Mouse (Mus musculus): ENCODE measurements at regions not wholly inside any gene's neighbourhood (a gene's known extent, or its start where the extent isn't known, plus 50 kb on each side); places are given as distances from the start of the nearest gene placed in this dataset.

DNA sequence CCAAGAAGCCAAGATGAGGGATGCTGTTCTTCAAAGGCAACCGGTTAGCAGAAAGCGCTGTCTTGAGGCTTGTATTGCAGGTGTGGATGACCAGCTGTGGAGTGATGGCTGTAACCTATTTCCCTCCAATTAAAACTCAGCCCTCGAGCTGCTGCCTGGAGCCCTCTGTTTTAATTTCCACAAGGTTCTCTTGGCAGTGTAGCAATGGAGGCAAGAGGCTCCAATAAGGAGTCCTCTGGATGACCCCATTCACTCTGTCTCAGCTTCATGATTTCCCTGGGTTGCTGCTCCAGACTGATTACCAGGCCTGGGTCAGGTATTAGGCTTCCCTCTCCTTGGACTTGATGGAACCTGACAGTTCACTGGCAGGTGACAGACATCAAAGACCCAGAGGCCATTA, 548.5 kb downstream of the Psat1 start:
- no peak for TF ChIP-seq CTCF (IDR thresholded peaks at IDR 0.05)
- Histone ChIP-seq H3K27me3 (ENCODE audit: insufficient read depth, low read length) (no peaks in the 10 kb centered on the region), H3K4me2 (ENCODE audit: low read depth, low read length, poor library complexity, severe bottlenecking) (no peak overlapping the region), H3K9ac (replicated peaks; ENCODE audit: low read length, poor library complexity, severe bottlenecking) (no peak overlapping the region), H3K9me3 (ENCODE audit: low read length) (no peaks in the 10 kb centered on the region), H3K4me3 (ENCODE audit: low read depth, low read length) (no peak overlapping the region), H3K27ac (ENCODE audit: low read depth, low read length) (no peak overlapping the region), H3K36me3 (ENCODE audit: insufficient read depth, low read length) (no peaks in the 10 kb centered on the region), H3K4me1 (ENCODE audit: insufficient read depth, low read length) (no peaks in the 10 kb centered on the region)
- ATAC-seq (ENCODE audit: low FRiP score), result no peak
- no peak for DNase-seq (ENCODE audit: low spot score)
- WGBS, result 86% methylated on average over 3 of the region's 3 CpGs

DNA sequence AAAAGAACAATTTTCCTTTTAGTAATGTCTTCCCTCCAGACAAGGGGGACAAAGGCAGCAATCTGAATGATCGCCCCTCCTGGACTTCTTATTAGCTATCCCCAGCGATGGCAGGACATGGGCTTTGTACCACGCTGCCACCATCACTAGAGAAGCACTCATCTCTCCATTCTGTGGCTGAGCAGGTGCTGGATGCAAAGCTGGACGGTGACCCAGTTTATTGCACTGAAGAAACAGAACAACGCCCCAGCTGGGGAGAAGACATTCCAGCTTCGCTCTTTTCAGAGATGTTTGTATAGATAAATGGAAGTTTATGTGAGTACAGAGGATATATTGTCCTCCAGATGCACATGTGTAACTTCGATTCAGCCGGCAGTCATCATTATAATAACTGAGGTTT, 575.5 kb downstream of the Psat1 start:
- Histone ChIP-seq H3K27me3 (ENCODE audit: insufficient read depth, low read length) (no peaks in the 10 kb centered on the region), H3K9ac (replicated peaks; ENCODE audit: low read length, poor library complexity, severe bottlenecking) (no peak overlapping the region), H3K27ac (ENCODE audit: low read depth, low read length) (no peak overlapping the region), H3K36me3 (ENCODE audit: insufficient read depth, low read length) (no peaks in the 10 kb centered on the region), H3K4me1 (ENCODE audit: insufficient read depth, low read length) (no peaks in the 10 kb centered on the region), H3K4me2 (ENCODE audit: low read depth, low read length, poor library complexity, severe bottlenecking) (no peak overlapping the region), H3K4me3 (ENCODE audit: low read depth, low read length) (no peak overlapping the region), H3K9me3 (ENCODE audit: low read length) (no peaks in the 10 kb centered on the region)
- ATAC-seq (ENCODE audit: low FRiP score), result no peak
- peak; percentile 27 for DNase-seq (ENCODE audit: low spot score)
- WGBS, result 68% methylated on average over 8 of the region's 8 CpGs
- TF ChIP-seq CTCF (IDR thresholded peaks at IDR 0.05), result no peak

DNA sequence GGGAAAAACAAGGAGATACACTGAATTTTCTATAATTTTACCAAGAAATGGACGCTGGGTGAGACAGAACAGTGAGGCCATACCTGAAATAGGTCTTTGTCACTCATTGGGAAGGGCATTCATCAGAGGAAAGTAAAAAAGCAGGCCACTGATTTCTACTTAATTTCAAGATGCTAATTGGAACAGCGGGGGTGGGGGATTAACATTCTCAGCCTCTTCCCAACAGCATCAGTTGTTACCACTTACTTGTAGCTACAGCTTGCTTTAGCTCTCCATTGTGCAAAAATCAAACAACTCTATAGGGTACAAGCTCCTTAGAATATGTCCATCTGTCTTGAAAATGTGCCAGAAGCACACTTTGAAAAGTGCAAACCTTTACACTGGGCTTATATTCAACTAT, 580.2 kb downstream of the Psat1 start:
- no peak overlapping the region for H3K9ac ChIP-seq (replicated peaks; ENCODE audit: low read length, poor library complexity, severe bottlenecking)
- no peaks in the 10 kb centered on the region for H3K36me3 ChIP-seq (ENCODE audit: insufficient read depth, low read length)
- H3K9me3 ChIP-seq (ENCODE audit: low read length), result no peaks in the 10 kb centered on the region
- 31% methylated on average over 2 of the region's 2 CpGs for WGBS
- H3K4me2 ChIP-seq (ENCODE audit: low read depth, low read length, poor library complexity, severe bottlenecking), result no peak overlapping the region
- no peak for TF ChIP-seq CTCF (IDR thresholded peaks at IDR 0.05)
- ATAC-seq (ENCODE audit: low FRiP score), result no peak
- H3K4me1 ChIP-seq (ENCODE audit: insufficient read depth, low read length), result no peaks in the 10 kb centered on the region
- H3K27me3 ChIP-seq (ENCODE audit: insufficient read depth, low read length), result no peaks in the 10 kb centered on the region
- H3K27ac ChIP-seq (ENCODE audit: low read depth, low read length), result no peak overlapping the region
- peak; percentile 14 for DNase-seq (ENCODE audit: low spot score)
- H3K4me3 ChIP-seq (ENCODE audit: low read depth, low read length), result no peak overlapping the region

- WGBS, result 90% methylated on average over 3 of the region's 3 CpGs
- H3K36me3 ChIP-seq (ENCODE audit: insufficient read depth, low read length), result no peaks in the 10 kb centered on the region
- H3K27ac ChIP-seq (ENCODE audit: low read depth, low read length), result no peak overlapping the region
- H3K4me2 ChIP-seq (ENCODE audit: low read depth, low read length, poor library complexity, severe bottlenecking), result no peak overlapping the region
- DNase-seq (ENCODE audit: low spot score) (no peak), ATAC-seq (ENCODE audit: low FRiP score) (no peak)
- H3K9me3 ChIP-seq (ENCODE audit: low read length), result no peaks in the 10 kb centered on the region
- H3K4me1 ChIP-seq (ENCODE audit: insufficient read depth, low read length), result no peaks in the 10 kb centered on the region
- no peak overlapping the region for H3K9ac ChIP-seq (replicated peaks; ENCODE audit: low read length, poor library complexity, severe bottlenecking)
- no peak overlapping the region for H3K4me3 ChIP-seq (ENCODE audit: low read depth, low read length)
- TF ChIP-seq CTCF (IDR thresholded peaks at IDR 0.05), result no peak
- H3K27me3 ChIP-seq (ENCODE audit: insufficient read depth, low read length), result no peaks in the 10 kb centered on the region
These were observed 590.0 kb downstream of the Psat1 start for GRCm38 (mm10) chr19:15357181-15357580.

DNA sequence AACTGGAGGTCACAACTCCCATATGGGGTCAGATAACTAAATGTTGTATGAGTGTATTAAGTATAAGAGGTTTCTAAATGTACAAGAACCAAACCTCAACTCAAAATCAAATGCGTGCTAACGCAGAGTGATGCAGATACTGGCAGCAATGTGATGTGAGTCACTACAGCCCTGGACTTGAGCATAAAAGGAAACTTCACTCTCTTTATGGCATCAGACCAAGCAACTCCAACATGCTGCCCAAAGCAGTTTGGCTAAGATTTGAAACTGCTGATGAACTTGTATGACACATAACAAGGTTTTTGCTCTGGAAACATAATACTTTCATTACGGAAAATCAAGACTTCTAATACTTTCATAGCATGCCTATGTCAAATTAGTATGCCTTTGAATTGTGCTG, 598.8 kb downstream of the Psat1 start:
- H3K36me3 ChIP-seq (ENCODE audit: insufficient read depth, low read length), result no peaks in the 10 kb centered on the region
- no peaks in the 10 kb centered on the region for H3K4me1 ChIP-seq (ENCODE audit: insufficient read depth, low read length)
- WGBS, result 87% methylated on average over 3 of the region's 3 CpGs
- DNase-seq (ENCODE audit: low spot score) (no peak), ATAC-seq (ENCODE audit: low FRiP score) (no peak)
- no peak for TF ChIP-seq CTCF (IDR thresholded peaks at IDR 0.05)
- H3K4me2 ChIP-seq (ENCODE audit: low read depth, low read length, poor library complexity, severe bottlenecking), result no peak overlapping the region
- no peak overlapping the region for H3K9ac ChIP-seq (replicated peaks; ENCODE audit: low read length, poor library complexity, severe bottlenecking)
- H3K27ac ChIP-seq (ENCODE audit: low read depth, low read length), result no peak overlapping the region
- no peaks in the 10 kb centered on the region for H3K27me3 ChIP-seq (ENCODE audit: insufficient read depth, low read length)
- no peak overlapping the region for H3K4me3 ChIP-seq (ENCODE audit: low read depth, low read length)
- H3K9me3 ChIP-seq (ENCODE audit: low read length), result no peaks in the 10 kb centered on the region

DNA sequence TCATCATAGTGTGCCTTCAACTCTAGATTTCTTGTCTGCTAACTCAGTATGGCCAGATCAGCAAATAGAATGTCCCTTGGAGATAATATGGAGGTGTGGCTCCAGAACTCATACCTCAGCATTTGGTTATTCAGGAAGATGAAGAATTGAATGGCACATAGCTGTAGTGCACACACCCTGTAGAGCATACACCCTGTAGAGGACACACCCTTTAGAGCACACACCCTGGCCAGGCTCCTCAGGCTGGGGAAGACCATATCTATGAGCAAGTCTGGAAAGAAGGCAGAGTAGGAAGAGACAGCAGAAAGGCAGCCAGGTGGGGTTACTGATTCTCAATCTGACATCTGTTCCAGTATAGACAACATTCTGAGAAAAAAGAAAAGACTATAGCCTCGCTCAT, 604.9 kb downstream of the Psat1 start:
- WGBS, result 94% methylated on average over 1 of the region's 1 CpGs

More for the DNA sequence above, 604.9 kb downstream of the Psat1 start:
- Histone ChIP-seq H3K4me2 (ENCODE audit: low read depth, low read length, poor library complexity, severe bottlenecking) (no peak overlapping the region), H3K9me3 (ENCODE audit: low read length) (no peaks in the 10 kb centered on the region), H3K4me3 (ENCODE audit: low read depth, low read length) (no peak overlapping the region), H3K4me1 (ENCODE audit: insufficient read depth, low read length) (no peaks in the 10 kb centered on the region), H3K36me3 (ENCODE audit: insufficient read depth, low read length) (no peaks in the 10 kb centered on the region), H3K27me3 (ENCODE audit: insufficient read depth, low read length) (no peaks in the 10 kb centered on the region), H3K9ac (replicated peaks; ENCODE audit: low read length, poor library complexity, severe bottlenecking) (no peak overlapping the region), H3K27ac (ENCODE audit: low read depth, low read length) (no peak overlapping the region)
- no peak for ATAC-seq (ENCODE audit: low FRiP score)
- no peak for TF ChIP-seq CTCF (IDR thresholded peaks at IDR 0.05)
- DNase-seq (ENCODE audit: low spot score), result no peak
